Mouse (Mus musculus): ENCODE results near the gene 3110001I22Rik. TPM values are rescaled to one million over a fixed set of nuclear protein-coding genes. Genes with fewer than 3 reads are reported as not detected.

Gene 3110001I22Rik
- total RNA-seq, 4 experiments from 2014 or later: 2.2 to 3.0 (median 2.6) TPM

DNA sequence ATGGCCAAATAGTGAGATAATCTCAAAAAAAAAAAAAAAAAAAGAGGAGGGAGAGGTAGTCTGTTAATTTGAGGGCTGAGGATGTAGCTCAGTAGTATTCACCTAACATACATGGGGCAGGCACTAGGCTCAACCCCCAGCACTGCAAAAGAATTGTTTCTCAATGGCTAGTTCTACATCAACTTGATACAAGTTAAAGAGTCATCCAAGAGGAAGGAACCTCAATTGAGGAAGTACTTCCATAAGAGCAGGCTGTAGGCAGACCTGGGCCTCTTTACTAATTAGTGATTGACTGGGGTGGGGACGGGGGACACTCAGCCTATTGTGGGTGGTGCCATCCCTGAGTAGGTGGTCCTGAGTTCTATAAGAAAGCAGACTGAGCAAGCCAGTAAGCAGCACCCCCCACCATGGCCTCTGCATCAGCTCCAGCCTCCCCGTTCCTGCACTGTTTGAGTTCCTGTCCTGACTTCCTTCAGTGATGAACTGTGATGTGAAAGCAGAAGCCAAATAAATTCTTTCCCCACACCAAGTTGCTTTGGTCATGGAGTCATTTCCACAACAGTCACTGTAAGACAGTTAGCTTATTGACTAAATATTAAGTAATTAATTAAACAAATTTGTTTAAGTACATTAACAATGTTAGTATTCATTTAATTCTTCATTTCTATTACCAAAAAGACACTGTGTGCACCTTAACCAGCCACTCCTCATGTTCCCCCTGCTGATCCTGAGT lies 45.3 kb downstream of the 3110001I22Rik start:
- DNase-seq (ENCODE audit: low spot score): no peak

DNA sequence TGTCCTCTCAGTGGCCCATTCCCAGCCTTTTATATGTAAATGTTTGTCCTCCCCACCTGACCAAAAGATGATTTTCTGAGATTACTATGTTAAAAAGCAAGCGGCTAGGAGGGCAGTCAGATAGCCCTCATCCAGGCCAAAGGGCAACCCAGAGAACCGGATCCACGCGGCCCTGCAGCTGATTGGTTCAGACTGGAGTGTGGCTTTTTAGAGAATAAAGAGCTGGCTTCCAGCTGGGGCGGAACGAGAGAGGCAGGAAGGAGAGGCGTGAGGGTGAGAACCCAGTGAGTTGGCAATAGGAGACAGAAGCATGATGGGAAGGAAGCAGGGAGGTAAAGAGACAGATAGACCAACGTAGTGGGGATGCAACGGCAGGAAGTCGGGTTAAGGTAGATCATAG lies 51.2 kb downstream of the 3110001I22Rik start:
- no peak for DNase-seq (ENCODE audit: low spot score)

DNA sequence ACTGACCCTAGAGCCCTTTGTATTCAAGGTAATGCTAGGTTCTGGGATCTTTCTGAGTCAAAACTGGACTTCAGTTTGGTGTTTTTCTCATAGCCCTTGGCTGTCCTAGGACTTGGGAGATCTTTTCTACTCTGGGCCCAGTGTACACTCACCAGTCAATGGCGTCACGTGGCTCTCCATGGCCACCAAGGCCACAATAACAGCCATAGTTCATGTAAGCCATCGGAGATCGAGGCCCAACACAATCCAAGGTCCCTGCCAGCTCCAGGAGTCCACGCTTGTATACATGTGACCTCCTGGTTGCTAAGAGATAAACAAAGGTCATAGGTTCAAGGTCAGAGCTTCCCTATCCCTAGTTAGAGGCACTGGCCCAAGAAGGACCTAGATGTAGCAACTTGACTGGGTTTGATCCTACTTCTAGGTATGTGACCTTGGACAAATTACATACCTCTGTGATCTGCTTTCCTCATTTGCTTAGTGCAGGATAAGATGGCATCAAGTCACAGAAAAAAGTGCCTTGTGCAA lies 56.1 kb downstream of the 3110001I22Rik start:
- DNase-seq (ENCODE audit: low spot score): no peak

Other genes starting within 250 kb of the 3110001I22Rik start
- 10 to 100 TPM in 2 of 4 experiments, 1 to 10 TPM in 2; 7.8 to 12.7 (median 9.3) TPM for gene Parn, start 3.8 kb upstream of the 3110001I22Rik start, total RNA-seq (2022)
- gene Bfar, start 71 bp upstream of the 3110001I22Rik start, total RNA-seq (2022): 10 to 100 TPM; 41.4 to 53.6 (median 51.1) TPM
- under 1 TPM in 1 of 4 experiments, not detected in 3; 0.60 TPM for gene Pla2g10, start 59.1 kb downstream of the 3110001I22Rik start, total RNA-seq (2022)
- 10 to 100 TPM; 36.6 to 41.9 (median 39.0) TPM for gene Rrn3, start 108.8 kb downstream of the 3110001I22Rik start, total RNA-seq (2022)
- gene Ntan1, start 146.9 kb downstream of the 3110001I22Rik start, total RNA-seq (2022): 10 to 100 TPM; 42.5 to 50.4 (median 43.5) TPM
- 10 to 100 TPM; 76.3 to 89.5 (median 80.4) TPM for gene Pdxdc1, start 231.2 kb downstream of the 3110001I22Rik start, total RNA-seq (2022)
- gene Mpv17l, start 231.2 kb downstream of the 3110001I22Rik start, total RNA-seq (2022): 1 to 10 TPM; 1.6 to 3.6 (median 3.3) TPM